Mouse (Mus musculus): ENCODE data around the gene Sgo1. TPM values are rescaled to one million over a fixed set of nuclear protein-coding genes. Genes with fewer than 3 reads are reported as not detected.
"Not testable (repeated sequence)": the region's sequence is repeated elsewhere in the genome, so short reads cannot be mapped to it uniquely, and the experiment has no call there.

The Sgo1 gene
- polyA plus RNA-seq, 1 experiment from 2014 or later: 14.0 TPM

- TF ChIP-seq EP300 (optimal IDR thresholded peaks at IDR 0.05) (no peak), CTCF (IDR thresholded peaks at IDR 0.05; ENCODE audit: low read depth) (no peak)
- H3K4me3 ChIP-seq (ENCODE audit: low read depth, low read length): no peak overlapping the region
- H3K4me2 ChIP-seq (replicated peaks; ENCODE audit: low read depth): no peak overlapping the region
- H3K4me1 ChIP-seq (replicated peaks; ENCODE audit: control insufficient read depth, insufficient read depth): no peaks in the 10 kb centered on the region
- ATAC-seq (ENCODE audit: low FRiP score, low TSS enrichment) (no peak), DNase-seq (ENCODE audit: low spot score) (no peak)
- no peak overlapping the region for H3K9ac ChIP-seq (ENCODE audit: low read length)
- no peaks in the 10 kb centered on the region; the same call in 1 of the 2 replicates for H3K36me3 ChIP-seq (ENCODE audit: control insufficient read depth, insufficient read depth, low read length)
- 82% methylated on average over 3 of the region's 3 CpGs for WGBS
- H3K9me3 ChIP-seq (ENCODE audit: control insufficient read depth, low read length): no peaks in the 10 kb centered on the region
- no peak overlapping the region for H3K27ac ChIP-seq (replicated peaks)
- no peaks in the 10 kb centered on the region for H3K27me3 ChIP-seq (ENCODE audit: control insufficient read depth, insufficient read depth, low read length)
Measured at GRCm38 (mm10) chr17:53664267-53664666, 24.9 kb downstream of the Sgo1 start.

- ATAC-seq (ENCODE audit: low FRiP score, low TSS enrichment) (no peak), DNase-seq (ENCODE audit: low spot score) (no peak)
- no peak overlapping the region for H3K4me3 ChIP-seq (ENCODE audit: low read depth, low read length)
- H3K27me3 ChIP-seq (ENCODE audit: control insufficient read depth, insufficient read depth, low read length): no peaks in the 10 kb centered on the region
- no peaks in the 10 kb centered on the region for H3K9me3 ChIP-seq (ENCODE audit: control insufficient read depth, low read length)
- no peak overlapping the region for H3K27ac ChIP-seq (replicated peaks)
- TF ChIP-seq EP300 (optimal IDR thresholded peaks at IDR 0.05): no peak
- no peak for TF ChIP-seq CTCF (IDR thresholded peaks at IDR 0.05; ENCODE audit: low read depth)
- H3K36me3 ChIP-seq (ENCODE audit: control insufficient read depth, insufficient read depth, low read length): no peaks in the 10 kb centered on the region
- H3K4me1 ChIP-seq (replicated peaks; ENCODE audit: control insufficient read depth, insufficient read depth): no peaks in the 10 kb centered on the region
- 80% methylated on average over 6 of the region's 6 CpGs for WGBS
- no peak overlapping the region for H3K4me2 ChIP-seq (replicated peaks; ENCODE audit: low read depth)
- H3K9ac ChIP-seq (ENCODE audit: low read length): no peak overlapping the region
Measured at GRCm38 (mm10) chr17:53661056-53661840, 27.9 kb downstream of the Sgo1 start.

GRCm38 (mm10) chr17:53659738-53660137 is 29.4 kb downstream of the Sgo1 start:
- Histone ChIP-seq H3K9me3 (ENCODE audit: control insufficient read depth, low read length) (no peaks in the 10 kb centered on the region), H3K27me3 (ENCODE audit: control insufficient read depth, insufficient read depth, low read length) (no peaks in the 10 kb centered on the region), H3K9ac (ENCODE audit: low read length) (no peak overlapping the region), H3K27ac (replicated peaks) (no peak overlapping the region), H3K4me3 (ENCODE audit: low read depth, low read length) (no peak overlapping the region), H3K4me1 (replicated peaks; ENCODE audit: control insufficient read depth, insufficient read depth) (no peaks in the 10 kb centered on the region), H3K4me2 (replicated peaks; ENCODE audit: low read depth) (no peak overlapping the region), H3K36me3 (ENCODE audit: control insufficient read depth, insufficient read depth, low read length) (no peaks in the 10 kb centered on the region)
- ATAC-seq (ENCODE audit: low FRiP score, low TSS enrichment) (no peak), DNase-seq (ENCODE audit: low spot score) (no peak)
- 74% methylated on average over 4 of the region's 4 CpGs for WGBS
- TF ChIP-seq EP300 (optimal IDR thresholded peaks at IDR 0.05) (no peak), CTCF (IDR thresholded peaks at IDR 0.05; ENCODE audit: low read depth) (no peak)

GRCm38 (mm10) chr17:53659230-53659629 is 29.9 kb downstream of the Sgo1 start:
- WGBS: 84% methylated on average over 8 of the region's 8 CpGs
- no peaks in the 10 kb centered on the region for H3K36me3 ChIP-seq (ENCODE audit: control insufficient read depth, insufficient read depth, low read length)
- no peaks in the 10 kb centered on the region for H3K27me3 ChIP-seq (ENCODE audit: control insufficient read depth, insufficient read depth, low read length)
- no peak overlapping the region for H3K27ac ChIP-seq (replicated peaks)
- H3K4me1 ChIP-seq (replicated peaks; ENCODE audit: control insufficient read depth, insufficient read depth): no peaks in the 10 kb centered on the region
- no peaks in the 10 kb centered on the region for H3K9me3 ChIP-seq (ENCODE audit: control insufficient read depth, low read length)
- H3K4me3 ChIP-seq (ENCODE audit: low read depth, low read length): no peak overlapping the region
- H3K4me2 ChIP-seq (replicated peaks; ENCODE audit: low read depth): no peak overlapping the region
- H3K9ac ChIP-seq (ENCODE audit: low read length): no peak overlapping the region
- no peak for ATAC-seq (ENCODE audit: low FRiP score, low TSS enrichment)
- no peak for DNase-seq (ENCODE audit: low spot score)
- TF ChIP-seq EP300 (optimal IDR thresholded peaks at IDR 0.05): no peak
- no peak for TF ChIP-seq CTCF (IDR thresholded peaks at IDR 0.05; ENCODE audit: low read depth)

- ATAC-seq (ENCODE audit: low FRiP score, low TSS enrichment): no peak
- H3K9ac ChIP-seq (ENCODE audit: low read length): no peak overlapping the region
Measured at GRCm38 (mm10) chr17:53658668-53659067, 30.5 kb downstream of the Sgo1 start.

GRCm38 (mm10) chr17:53657391-53657790 is 31.7 kb downstream of the Sgo1 start:
- 54% methylated on average over 2 of the region's 2 CpGs for WGBS
- H3K36me3 ChIP-seq (ENCODE audit: control insufficient read depth, insufficient read depth, low read length); DNase-seq (ENCODE audit: low spot score); H3K27ac ChIP-seq (replicated peaks); H3K4me3 ChIP-seq (ENCODE audit: low read depth, low read length); H3K4me2 ChIP-seq (replicated peaks; ENCODE audit: low read depth); ATAC-seq (ENCODE audit: low FRiP score, low TSS enrichment); H3K4me1 ChIP-seq (replicated peaks; ENCODE audit: control insufficient read depth, insufficient read depth); H3K9me3 ChIP-seq (ENCODE audit: control insufficient read depth, low read length); H3K9ac ChIP-seq (ENCODE audit: low read length); H3K27me3 ChIP-seq (ENCODE audit: control insufficient read depth, insufficient read depth, low read length): not testable (repeated sequence)
- peak; percentile 73 for TF ChIP-seq CTCF (IDR thresholded peaks at IDR 0.05; ENCODE audit: low read depth)

More at GRCm38 (mm10) chr17:53658668-53659067, 30.5 kb downstream of the Sgo1 start:
- H3K4me2 ChIP-seq (replicated peaks; ENCODE audit: low read depth): no peak overlapping the region
- no peaks in the 10 kb centered on the region for H3K27me3 ChIP-seq (ENCODE audit: control insufficient read depth, insufficient read depth, low read length)
- H3K4me3 ChIP-seq (ENCODE audit: low read depth, low read length): no peak overlapping the region
- H3K36me3 ChIP-seq (ENCODE audit: control insufficient read depth, insufficient read depth, low read length): peaks cover 5% of the 10 kb centered on the region; the same call in 1 of the 2 replicates
- TF ChIP-seq EP300 (optimal IDR thresholded peaks at IDR 0.05) (no peak), CTCF (IDR thresholded peaks at IDR 0.05; ENCODE audit: low read depth) (no peak)
- 93% methylated on average over 2 of the region's 2 CpGs for WGBS
- no peak overlapping the region for H3K27ac ChIP-seq (replicated peaks)
- DNase-seq (ENCODE audit: low spot score): no peak
- H3K9me3 ChIP-seq (ENCODE audit: control insufficient read depth, low read length): no peaks in the 10 kb centered on the region
- H3K4me1 ChIP-seq (replicated peaks; ENCODE audit: control insufficient read depth, insufficient read depth): no peaks in the 10 kb centered on the region
